Mouse (Mus musculus) large intestine, adult 2 months (tissue): ENCODE measurements at regions not wholly inside any gene's neighbourhood (a gene's known extent, or its start where the extent isn't known, plus 50 kb on each side); places are given as distances from the start of the nearest gene placed in this dataset.

ENCODE experiments used
- DNase-seq: peaks from one replicate; pipeline ENCODE4 v3.0.0-alpha.2; 2012; ENCODE audit warnings: low read depth, low spot score
- WGBS: fragments of 180-500 bp; shearing (Covaris S2); methylation state at CpG from one replicate; pipeline ENCODE4 v1.1.7; 2018; 5-methylcytosine and 5-hydroxymethylcytosine counted together

DNA sequence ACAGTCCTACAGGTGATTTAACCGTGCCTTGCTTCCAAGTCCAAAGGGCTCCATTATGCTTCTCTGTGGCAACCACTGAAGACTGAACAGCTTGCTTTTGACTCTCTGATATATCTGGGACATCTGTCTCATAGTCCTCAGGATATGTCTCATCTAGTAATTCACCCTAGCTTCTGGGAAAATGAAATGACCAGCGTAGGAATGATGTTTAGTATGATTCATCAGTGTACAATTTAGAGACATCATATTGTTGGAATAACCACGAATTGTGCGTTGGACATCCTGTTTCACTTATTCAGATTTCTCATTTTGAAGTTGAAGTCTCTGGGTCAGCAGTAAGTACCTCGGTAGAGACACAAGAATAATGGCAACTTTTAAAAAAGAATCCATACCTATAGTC, 64.3 kb upstream of the Dcbld2 start:
- WGBS = 73% methylated on average over 5 of the region's 5 CpGs
- no peak for DNase-seq

- no peak for DNase-seq
- WGBS = 47% methylated on average over 5 of the region's 5 CpGs
These were observed 58.9 kb upstream of the Dcbld2 start for GRCm38 (mm10) chr16:58349354-58349753.

GRCm38 (mm10) chr16:58349802-58350201, 58.4 kb upstream of the Dcbld2 start:
- WGBS = 77% methylated on average over 2 of the region's 2 CpGs

DNA sequence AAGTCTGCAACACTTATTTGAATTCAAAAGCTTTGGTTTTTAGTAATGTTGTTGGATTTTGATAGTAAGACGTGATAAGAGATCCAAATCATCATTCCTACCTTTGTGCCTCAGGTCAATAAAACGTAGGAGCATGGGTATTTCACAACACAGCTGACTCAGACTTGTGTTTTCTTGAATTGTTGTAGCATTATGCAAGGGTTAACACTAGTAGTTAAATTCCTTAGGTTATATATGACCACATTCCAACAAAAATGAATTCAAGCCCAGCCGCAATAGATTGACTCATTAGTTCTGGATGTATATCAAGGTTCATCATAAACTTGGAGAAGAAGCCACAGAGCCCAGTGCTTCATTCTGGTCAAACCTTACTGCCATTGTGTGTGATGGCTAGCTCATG, 56.1 kb upstream of the Dcbld2 start:
- no peak for DNase-seq
- WGBS = 65% methylated on average over 3 of the region's 3 CpGs

More at GRCm38 (mm10) chr16:58349802-58350201, 58.4 kb upstream of the Dcbld2 start:
- DNase-seq = no peak

GRCm38 (mm10) chr16:58354551-58354950, 53.7 kb upstream of the Dcbld2 start:
- WGBS = 62% methylated on average over 6 of the region's 6 CpGs

More at GRCm38 (mm10) chr16:58354551-58354950, 53.7 kb upstream of the Dcbld2 start:
- DNase-seq = no peak
